21 mouse cellular contexts compared by ENCODE assay signal in genomic region chr19:56459154-56460050, GRCm38 (mm10). TPM values are rescaled to one million over a fixed set of nuclear protein-coding genes. Genes with fewer than 3 reads are reported as not detected.
DNase-seq lines count a peak whose midpoint lies in the region; ATAC-seq and TF ChIP-seq lines count a peak whose summit lies in the region.
"Had no signal": no experiment of that assay in that cellular context is flagged by ENCODE, and none has a peak within 500 bp of the region (broad histone marks: within the 10 kb centered on the region; RNA-seq: fewer than 3 reads in every experiment).

No protein-coding gene starts in this region.

- no peak for TF ChIP-seq POLR2A in kidney, adult 2 months (IDR thresholded peaks at IDR 0.05; ENCODE audit: low read depth, low read length)

- 50% methylated on average over 10 of the region's 10 CpGs for WGBS in kidney, adult 2 months
- 82% methylated on average over 10 of the region's 10 CpGs for WGBS in kidney, embryonic 14.5 days

- TF ChIP-seq CTCF in kidney, adult 2 months (conservative IDR thresholded peaks at IDR 0.05; ENCODE audit: insufficient read depth, insufficient read length, low read depth, low read length), result no peak
- TF ChIP-seq CTCF in Patski (IDR thresholded peaks at IDR 0.05), result no peak

- H3K27me3 ChIP-seq in kidney, adult 2 months (replicated peaks; ENCODE audit: control insufficient read depth, insufficient read depth, low read length), result no peaks in the 10 kb centered on the region
- H3K27me3 ChIP-seq in kidney, embryonic 14.5 days (ENCODE audit: control insufficient read depth, insufficient read depth, low read length), result no peaks in the 10 kb centered on the region
- no peaks in the 10 kb centered on the region for H3K27me3 ChIP-seq in Patski
- H3K27me3 ChIP-seq: embryonic facial prominence, embryonic 13.5 days had no signal

- no peak for ATAC-seq in kidney, embryonic 14.5 days (ENCODE audit: low FRiP score, low TSS enrichment)
- ATAC-seq in Patski, result peak; percentile 38
- ATAC-seq: CD4-positive, CD25-positive, alpha-beta regulatory T cell, adult 4 months had no signal

- in situ Hi-C loops in Patski (cut with MboI; ENCODE audit: low pct_unique_long_range_greater_than_20kb), result no loop called here

- DNase-seq in adrenal gland, adult (ENCODE audit: inconsistent age in 2 of 2, low spot score in 1 of 2), result peak; percentile 66 to 84
- no peak for DNase-seq in adrenal gland, postnatal 4 days (ENCODE audit: low spot score in 2 of 2)
- DNase-seq in kidney, adult 2 months, result peak; percentile 88
- DNase-seq in Patski (ENCODE audit: low read depth, low spot score), result peak; percentile 68
- peak; percentile 23 to 47 for DNase-seq in cerebellum, postnatal 25 days
- no peak for DNase-seq in layer of hippocampus, postnatal 14 days (ENCODE audit: low spot score in 2 of 2)
- no peak for DNase-seq in neural tube, embryonic 10.5 days (ENCODE audit: extremely low spot score, low spot score)
- DNase-seq: heart, adult 2 months; lung, adult 2 months; lung, postnatal 36 days; right cerebral cortex, postnatal 25 days; thymus, postnatal 25 days had no signal

- no peak overlapping the region for H3K4me3 ChIP-seq in kidney, adult 2 months (ENCODE audit: insufficient read depth, low read depth, low read length)
- H3K4me3 ChIP-seq in kidney, embryonic 14.5 days (ENCODE audit: low read length), result no peak overlapping the region
- H3K4me3 ChIP-seq: embryonic facial prominence, embryonic 13.5 days; heart, adult 2 months; hindbrain, embryonic 10.5 days; limb, embryonic 10.5 days; midbrain, embryonic 10.5 days had no signal

- CTCF ChIA-PET in Patski (lab: Charles Lee), result interaction anchor here (0.7 to 2.0 kb wide), 3 partner anchors 11 to 192 kb away, joined by 3 to 4 read pairs (median 3); no protein-coding TSS in a partner anchor

- H3K4me1 ChIP-seq in kidney, adult 2 months (ENCODE audit: control insufficient read depth, insufficient read depth, low read length), result peaks cover 11% of the 10 kb centered on the region
- 0 out of 2 replicates have a peak, but pooled peaks cover 5% of the 10 kb centered on the region for H3K4me1 ChIP-seq in kidney, embryonic 14.5 days (ENCODE audit: control insufficient read depth, insufficient read depth, low read length)
- H3K4me1 ChIP-seq: limb, embryonic 10.5 days had no signal

- POLR2A ChIA-PET in Patski (lab: Charles Lee), result interaction anchor here (0.9 to 1.1 kb wide), 2 partner anchors 46 to 89 kb away, joined by 3 to 4 read pairs; no protein-coding TSS in a partner anchor

- H3K4me2 ChIP-seq in kidney, embryonic 14.5 days (replicated peaks; ENCODE audit: low read depth, low read length), result no peak overlapping the region
- H3K4me2 ChIP-seq: embryonic facial prominence, embryonic 13.5 days; liver, embryonic 11.5 days had no signal

- H3K9me3 ChIP-seq in kidney, embryonic 14.5 days (ENCODE audit: control insufficient read depth, low read length), result no peaks in the 10 kb centered on the region
- H3K9me3 ChIP-seq: embryonic facial prominence, embryonic 13.5 days; limb, embryonic 10.5 days; midbrain, embryonic 10.5 days had no signal

- no peak overlapping the region for H3K9ac ChIP-seq in kidney, embryonic 14.5 days (ENCODE audit: low read depth, low read length)
- H3K9ac ChIP-seq: embryonic facial prominence, embryonic 13.5 days had no signal

- H3K36me3 ChIP-seq in kidney, adult 2 months (ENCODE audit: control insufficient read depth, insufficient read depth, low read length), result no peaks in the 10 kb centered on the region
- H3K36me3 ChIP-seq in kidney, embryonic 14.5 days (ENCODE audit: control insufficient read depth, insufficient read depth, low read length), result no peaks in the 10 kb centered on the region
- H3K36me3 ChIP-seq: embryonic facial prominence, embryonic 13.5 days; G1E; hindbrain, embryonic 10.5 days; limb, embryonic 10.5 days; midbrain, embryonic 10.5 days had no signal

- peak overlapping the region; percentile 54 for H3K27ac ChIP-seq in kidney, adult 2 months (ENCODE audit: insufficient read depth, low read depth, low read length)
- H3K27ac ChIP-seq in kidney, embryonic 14.5 days (ENCODE audit: low read depth, low read length), result no peak overlapping the region
- H3K27ac ChIP-seq: heart, adult 2 months; hindbrain, embryonic 10.5 days; limb, embryonic 10.5 days; midbrain, embryonic 10.5 days; stomach, postnatal 0 days had no signal

RNA-seq across cellular contexts. Expression of gene Plekhs1, which starts 2.0 kb away (rescaled TPM):
- total RNA-seq in adrenal gland, postnatal 4 days (2021), result 1 to 10 TPM in 1 of 2 experiments, under 1 TPM in 1; 0.70 to 1.5 TPM
- 0.12 and 0.17 TPM in 2 replicates for polyA plus RNA-seq in kidney, adult 2 months (2012; rRNA removed)
- 0.94 and 1.2 TPM in 2 replicates for polyA plus RNA-seq in kidney, embryonic 14.5 days (2014; fragmentation: Nextera tagmentation; extraction: Ambion mirVana)
- polyA plus RNA-seq in Patski (2021), result 1.8 TPM
- 1 to 10 TPM in 1 of 2 experiments, under 1 TPM in 1; 0.45 to 1.1 TPM for total RNA-seq in layer of hippocampus, postnatal 14 days (2021)
- total RNA-seq: G1E had no signal
- polyA plus RNA-seq: G1E; liver, embryonic 11.5 days; midbrain, embryonic 10.5 days had no signal

Comparison
In these comparisons a context has a peak if more than half of its experiments do, and no peak if none do; other contexts are left out.
1. DNase-seq: peak in adrenal gland, adult (2 of 2), kidney, adult 2 months (single experiment), Patski (single experiment) and cerebellum, postnatal 25 days (2 of 2); none in adrenal gland, postnatal 4 days (0 of 2), layer of hippocampus, postnatal 14 days (0 of 2) and neural tube, embryonic 10.5 days (single experiment).